Mouse (Mus musculus) frontal cortex, postnatal 25 days (tissue): ENCODE data around the gene Sh3bgrl.

Source experiments
- DNase-seq, 2 experiments: peaks; one replicate each; pipeline ENCODE4 v3.0.0; 2022; ENCODE audit warnings: low spot score in 2 of 2

Sh3bgrl gene

GRCm38 (mm10) chrX:109131834-109132233 is 36.7 kb downstream of the Sh3bgrl start:
- no peak for DNase-seq

- DNase-seq = no peak
Measured at GRCm38 (mm10) chrX:109132463-109132862, 37.3 kb downstream of the Sh3bgrl start.

GRCm38 (mm10) chrX:109133500-109133899 is 38.3 kb downstream of the Sh3bgrl start:
- no peak for DNase-seq

GRCm38 (mm10) chrX:109136306-109136705 is 41.1 kb downstream of the Sh3bgrl start:
- DNase-seq = no peak

GRCm38 (mm10) chrX:109136820-109137219 is 41.7 kb downstream of the Sh3bgrl start:
- no peak for DNase-seq

GRCm38 (mm10) chrX:109137295-109137694 is 42.1 kb downstream of the Sh3bgrl start:
- no peak for DNase-seq

- DNase-seq = no peak
Measured at GRCm38 (mm10) chrX:109141337-109141870, 46.2 kb downstream of the Sh3bgrl start.

GRCm38 (mm10) chrX:109142281-109142680 is 47.1 kb downstream of the Sh3bgrl start:
- no peak for DNase-seq

GRCm38 (mm10) chrX:109145779-109146178 is 50.6 kb downstream of the Sh3bgrl start:
- no peak for DNase-seq

- no peak for DNase-seq
Measured at GRCm38 (mm10) chrX:109147108-109147507, 51.9 kb downstream of the Sh3bgrl start.

- DNase-seq = no peak
Measured at GRCm38 (mm10) chrX:109151228-109151627, 56.1 kb downstream of the Sh3bgrl start.

GRCm38 (mm10) chrX:109160326-109160725 is 65.2 kb downstream of the Sh3bgrl start:
- no peak for DNase-seq

GRCm38 (mm10) chrX:109160901-109161300 is 65.7 kb downstream of the Sh3bgrl start:
- DNase-seq = no peak

GRCm38 (mm10) chrX:109175038-109175437 is 79.9 kb downstream of the Sh3bgrl start:
- no peak for DNase-seq

- DNase-seq = no peak
Measured at GRCm38 (mm10) chrX:109175470-109175869, 80.3 kb downstream of the Sh3bgrl start.

GRCm38 (mm10) chrX:109184706-109185478 is 89.7 kb downstream of the Sh3bgrl start:
- DNase-seq = no peak

- DNase-seq = no peak
Measured at GRCm38 (mm10) chrX:109189607-109190006, 94.4 kb downstream of the Sh3bgrl start.

GRCm38 (mm10) chrX:109190969-109191368 is 95.8 kb downstream of the Sh3bgrl start:
- no peak for DNase-seq

GRCm38 (mm10) chrX:109191436-109191835 is 96.3 kb downstream of the Sh3bgrl start:
- no peak for DNase-seq

GRCm38 (mm10) chrX:109196468-109196867 is 101.3 kb downstream of the Sh3bgrl start, which contains the start of gene Gm6377:
Gm6377 (plus strand) TSS chrX:109196756.
- no peak for DNase-seq

GRCm38 (mm10) chrX:109207843-109208242 is 112.7 kb downstream of the Sh3bgrl start:
- DNase-seq = no peak

GRCm38 (mm10) chrX:109228720-109229119 is 133.6 kb downstream of the Sh3bgrl start:
- no peak for DNase-seq

GRCm38 (mm10) chrX:109235383-109236036 is 140.3 kb downstream of the Sh3bgrl start:
- no peak for DNase-seq
